Mouse (Mus musculus): ENCODE results near the gene Tmem117.

The Tmem117 gene

GRCm38 (mm10) chr15:95138709-95139409 is 509.8 kb downstream of the Tmem117 start:
- no peak for DNase-seq (ENCODE audit: low spot score in 2 of 2)

GRCm38 (mm10) chr15:95144131-95144530 is 515.1 kb downstream of the Tmem117 start:
- DNase-seq (ENCODE audit: low spot score in 2 of 2), result no peak

- DNase-seq (ENCODE audit: low spot score in 2 of 2), result no peak
Observed at GRCm38 (mm10) chr15:95145118-95145517, 516.1 kb downstream of the Tmem117 start.
